Mouse (Mus musculus) CH12.LX (cell line): ENCODE measurements around the gene Adamtsl1. TPM values are rescaled to one million over a fixed set of nuclear protein-coding genes. Genes with fewer than 3 reads are reported as not detected.

Experiments used
- DNase-seq: peaks from one replicate; pipeline ENCODE4 v3.0.0-alpha.2; 2013; ENCODE audit errors: extremely low read depth
- H3K27ac ChIP-seq: 2 replicates; pipeline ENCODE4 v1.5.1; 2012; ENCODE audit warnings: low read depth, mild to moderate bottlenecking, control low read depth, moderate library complexity; ENCODE audit not compliant: insufficient read depth
- H3K27me3 ChIP-seq: replicated peaks from 2 replicates; pipeline ENCODE3; 2012; ENCODE audit warnings: inconsistent platforms
- H3K36me3 ChIP-seq, 2 experiments: replicated peaks in 1 of 2; 2 replicates each; pipeline versions ENCODE3 to v1.6.1; 2012; ENCODE audit warnings: inconsistent platforms in 1 of 2, low read length in 1 of 2, mild to moderate bottlenecking in 1 of 2, mixed read lengths in 1 of 2, moderate library complexity in 1 of 2; ENCODE audit not compliant: control insufficient read depth in 1 of 2, insufficient read depth in 1 of 2
- H3K4me1 ChIP-seq, 2 experiments: 2 replicates each; pipeline ENCODE4 v1.6.1; 2012; ENCODE audit warnings: inconsistent platforms in 1 of 2, moderate library complexity in 1 of 2; ENCODE audit not compliant: insufficient read depth in 2 of 2, control insufficient read depth in 1 of 2
- H3K4me2 ChIP-seq: 2 replicates; pipeline ENCODE4 v1.6.1; 2012; ENCODE audit warnings: low read depth, mild to moderate bottlenecking, control low read depth; ENCODE audit not compliant: poor library complexity, insufficient read depth, severe bottlenecking
- H3K4me3 ChIP-seq, 3 experiments: fragments of 150-350 bp in 1 of 3; sonication (generic) in 1 of 3; replicated peaks in 1 of 3; 2 replicates each; pipeline versions ENCODE3 to v1.5.1; 2011 to 2012; ENCODE audit warnings: low read depth in 2 of 3, low read length in 2 of 3, mild to moderate bottlenecking in 2 of 3, moderate library complexity in 2 of 3, control low read depth in 1 of 3, improper control_type of control experiment in 1 of 3, inconsistent platforms in 1 of 3, mixed read lengths in 1 of 3; ENCODE audit not compliant: poor library complexity in 1 of 3
- H3K79me2 ChIP-seq: replicated peaks from 2 replicates; pipeline ENCODE4 v1.6.1; 2012; ENCODE audit warnings: mild to moderate bottlenecking, moderate library complexity; ENCODE audit not compliant: control insufficient read depth, poor library complexity, insufficient read depth, severe bottlenecking; ENCODE audit errors: extremely low read depth
- H3K9ac ChIP-seq: 2 replicates; pipeline ENCODE4 v1.6.1; 2012; ENCODE audit warnings: low read depth, mild to moderate bottlenecking, control low read depth, moderate library complexity; ENCODE audit not compliant: insufficient read depth
- H3K9me3 ChIP-seq: replicated peaks from 2 replicates; pipeline ENCODE3; 2012; ENCODE audit warnings: low read length, inconsistent platforms, mixed read lengths
- CHD1 ChIP-seq: IDR thresholded peaks from 2 replicates; pipeline ENCODE4 v1.6.1; 2012; ENCODE audit warnings: low read depth, low read length, improper control_type of control experiment, inconsistent platforms
- CHD2 ChIP-seq: IDR thresholded peaks from 2 replicates; pipeline ENCODE4 v1.6.1; 2011; ENCODE audit warnings: low read length, improper control_type of control experiment
- CTCF ChIP-seq, 2 experiments: IDR thresholded peaks in 1 of 2; conservative IDR thresholded peaks in 1 of 2; 2 replicates each; pipeline ENCODE4 v1.5.1; 2011 to 2012; ENCODE audit warnings: low read depth in 2 of 2, low read length in 2 of 2, improper control_type of control experiment in 1 of 2, inconsistent platforms in 1 of 2, mild to moderate bottlenecking in 1 of 2, moderate library complexity in 1 of 2
- E2F4 ChIP-seq: IDR thresholded peaks from 2 replicates; pipeline ENCODE4 v1.6.1; 2011; ENCODE audit warnings: low read depth, low read length, improper control_type of control experiment; ENCODE audit not compliant: insufficient replicate concordance
- ELF1 ChIP-seq: IDR thresholded peaks from 2 replicates; pipeline ENCODE4 v1.6.1; 2014; ENCODE audit warnings: low read depth, mild to moderate bottlenecking, inconsistent platforms, low read length, improper control_type of control experiment
- EP300 ChIP-seq: IDR thresholded peaks from 2 replicates; pipeline ENCODE4 v1.6.1; 2011; ENCODE audit warnings: low read length, improper control_type of control experiment
- GABPA ChIP-seq: IDR thresholded peaks from 2 replicates; pipeline ENCODE4 v1.6.1; 2012; ENCODE audit warnings: low read depth, low read length, improper control_type of control experiment, inconsistent platforms; ENCODE audit not compliant: insufficient replicate concordance
- KAT2A ChIP-seq: IDR thresholded peaks from 2 replicates; pipeline ENCODE4 v1.6.1; 2012; ENCODE audit warnings: low read length, improper control_type of control experiment, inconsistent platforms; ENCODE audit not compliant: insufficient replicate concordance
- MAFK ChIP-seq: IDR thresholded peaks from 2 replicates; pipeline ENCODE4 v1.6.1; 2011; ENCODE audit warnings: low read length, improper control_type of control experiment; ENCODE audit not compliant: insufficient replicate concordance
- MAX ChIP-seq: IDR thresholded peaks from 2 replicates; pipeline ENCODE4 v1.6.1; 2011; ENCODE audit warnings: low read length, improper control_type of control experiment
- MAZ ChIP-seq: IDR thresholded peaks from 2 replicates; pipeline ENCODE4 v1.6.1; 2012; ENCODE audit warnings: low read depth, mild to moderate bottlenecking, inconsistent platforms, low read length, improper control_type of control experiment, moderate library complexity
- MEF2A ChIP-seq: IDR thresholded peaks from 2 replicates; pipeline ENCODE4 v1.6.1; 2014; ENCODE audit warnings: low read depth, mild to moderate bottlenecking, inconsistent platforms, low read length, improper control_type of control experiment, borderline replicate concordance
- MYC ChIP-seq: IDR thresholded peaks from 2 replicates; pipeline ENCODE4 v1.6.1; 2011; ENCODE audit warnings: low read depth, mild to moderate bottlenecking, improper control_type of control experiment, low read length
- NELFE ChIP-seq: IDR thresholded peaks from 2 replicates; pipeline ENCODE4 v1.6.1; 2011; ENCODE audit warnings: low read depth, low read length, improper control_type of control experiment
- NRF1 ChIP-seq: IDR thresholded peaks from 2 replicates; pipeline ENCODE4 v1.6.1; 2014; ENCODE audit warnings: low read depth, mild to moderate bottlenecking, inconsistent platforms, low read length, improper control_type of control experiment, moderate library complexity
- PAX5 ChIP-seq: IDR thresholded peaks from 2 replicates; pipeline ENCODE4 v1.6.1; 2012; ENCODE audit warnings: low read length, inconsistent platforms, mixed read lengths
- POLR2A ChIP-seq: IDR thresholded peaks from 2 replicates; pipeline ENCODE4 v1.6.1; 2011; ENCODE audit warnings: low read depth, mild to moderate bottlenecking, improper control_type of control experiment, low read length
- POLR2AphosphoS2 ChIP-seq: IDR thresholded peaks from 2 replicates; pipeline ENCODE4 v1.6.1; 2011; ENCODE audit warnings: low read depth, low read length, improper control_type of control experiment
- SIN3A ChIP-seq: IDR thresholded peaks from 2 replicates; pipeline ENCODE4 v1.6.1; 2012; ENCODE audit warnings: low read length, improper control_type of control experiment, inconsistent platforms
- SMC3 ChIP-seq: IDR thresholded peaks from 2 replicates; pipeline ENCODE4 v1.6.1; 2011; ENCODE audit warnings: low read depth, low read length, improper control_type of control experiment
- TBP ChIP-seq: conservative IDR thresholded peaks from 2 replicates; pipeline ENCODE4 v1.6.1; 2011; ENCODE audit warnings: low read depth, low read length, improper control_type of control experiment
- USF1 ChIP-seq: IDR thresholded peaks from 2 replicates; pipeline ENCODE4 v1.6.1; 2014; ENCODE audit warnings: low read depth, mild to moderate bottlenecking, inconsistent platforms, low read length, improper control_type of control experiment
- USF2 ChIP-seq: conservative IDR thresholded peaks from 2 replicates; pipeline ENCODE4 v1.6.1; 2011; ENCODE audit warnings: low read depth, low read length, improper control_type of control experiment
- ZC3H11A ChIP-seq: IDR thresholded peaks from 2 replicates; pipeline ENCODE4 v1.6.1; 2012; ENCODE audit warnings: low read depth, mild to moderate bottlenecking, inconsistent platforms, low read length, improper control_type of control experiment
- ZKSCAN1 ChIP-seq: IDR thresholded peaks from 2 replicates; pipeline ENCODE4 v1.6.1; 2012; ENCODE audit warnings: low read depth, inconsistent platforms, low read length, improper control_type of control experiment, borderline replicate concordance
- ZNF384 ChIP-seq: IDR thresholded peaks from 2 replicates; pipeline ENCODE4 v1.6.1; 2012; ENCODE audit warnings: low read depth, low read length, improper control_type of control experiment, inconsistent platforms
- dilution Hi-C: fragments of 300-500 bp; cut with MboI; formaldehyde crosslinking; loops from 2 replicates; pipeline ENCODE4 v1.14.3; 2020; ENCODE audit warnings: low sequenced_read_pairs; ENCODE audit not compliant: extremely low pct_unique_long_range_greater_than_20kb, extremely low pct_ligation_motif_present
- in situ Hi-C: fragments of 300-500 bp; cut with MboI; formaldehyde crosslinking; loops from 3 replicates; pipeline ENCODE4 v1.14.3; 2019; ENCODE audit warnings: low sequenced_read_pairs, low pct_ligation_motif_present, low pct_unique_long_range_greater_than_20kb, mixed read lengths
- polyA plus RNA-seq: library from polyadenylated mRNA; unstranded; fragments of >175 nt; gene quantifications from 2 replicates; pipeline ENCODE4 v1.2.1, GENCODE M21; 2012; ENCODE audit warnings: low read depth; ENCODE audit not compliant: insufficient read length
- total RNA-seq, 2 experiments: library from RNA; depleted of rRNA; stranded (reverse); fragments of 300-350 nt in 1 of 2; fragments of >200 nt in 1 of 2; gene quantifications; 2 replicates each; pipeline ENCODE4 v1.2.3; 2012 to 2014

Adamtsl1 gene
- total and polyA plus RNA-seq, 3 experiments = not detected

DNA sequence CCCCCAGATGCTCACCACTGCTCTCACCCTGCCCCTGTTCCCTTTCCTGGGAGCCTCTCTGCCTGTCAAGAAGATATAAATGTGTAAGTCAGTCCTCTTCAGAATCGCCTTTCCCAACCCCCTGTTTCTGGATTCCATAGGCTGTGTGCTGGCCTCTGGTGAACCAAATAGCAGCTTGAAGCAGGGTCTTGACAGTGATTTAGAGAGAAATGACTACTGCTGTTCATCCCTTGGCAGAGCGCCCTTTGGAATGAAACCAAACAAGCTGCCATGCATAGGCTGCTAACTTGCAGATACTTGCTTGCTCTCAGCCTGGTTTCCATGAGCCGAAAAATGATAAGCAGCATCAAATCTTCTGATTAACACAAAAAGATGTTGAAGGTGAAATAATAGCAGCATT, 610.4 kb downstream of the Adamtsl1 start:
- no peaks in the 10 kb centered on the region for H3K36me3 ChIP-seq
- no peak for DNase-seq
- H3K9ac ChIP-seq = no peak overlapping the region
- no peaks in the 10 kb centered on the region for H3K79me2 ChIP-seq
- H3K4me2 ChIP-seq = no peak overlapping the region
- H3K27me3 ChIP-seq = no peaks in the 10 kb centered on the region
- no peak overlapping the region for H3K27ac ChIP-seq
- in situ Hi-C loops = no loop called here
- no peaks in the 10 kb centered on the region for H3K9me3 ChIP-seq
- dilution Hi-C loops = no loop called here
- TF ChIP-seq NRF1 (no peak), MYC (no peak), TBP (no peak), ZKSCAN1 (no peak), CHD2 (no peak), MAFK (no peak), MAZ (no peak), SMC3 (no peak), MAX (no peak)
- no peak overlapping the region for H3K4me3 ChIP-seq
- no peaks in the 10 kb centered on the region for H3K4me1 ChIP-seq

DNA sequence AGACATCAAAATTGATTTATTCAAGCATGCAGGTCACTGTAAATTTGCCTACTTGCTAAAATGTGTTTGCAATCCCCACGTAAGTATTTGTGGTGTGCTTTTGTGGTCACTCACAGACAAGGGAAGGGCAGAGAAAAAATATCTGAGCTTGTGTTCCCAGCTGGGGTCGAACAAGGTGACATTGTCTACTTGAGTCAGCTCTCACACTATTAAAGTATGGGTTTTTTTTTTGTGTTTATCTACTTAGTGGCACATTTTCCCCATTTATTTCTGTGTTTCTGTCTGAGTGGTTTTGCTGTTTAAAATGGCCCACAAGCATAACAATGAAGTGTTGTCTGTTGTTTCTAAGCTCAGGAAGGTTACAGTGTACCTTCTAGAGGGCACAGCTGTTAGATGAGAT, 612.7 kb downstream of the Adamtsl1 start:
- H3K4me1 ChIP-seq = no peaks in the 10 kb centered on the region
- H3K4me3 ChIP-seq = no peak overlapping the region
- no peaks in the 10 kb centered on the region for H3K36me3 ChIP-seq
- no peaks in the 10 kb centered on the region for H3K9me3 ChIP-seq
- no peak overlapping the region for H3K27ac ChIP-seq
- DNase-seq = no peak
- no peak overlapping the region for H3K9ac ChIP-seq
- in situ Hi-C loops (no loop called here), dilution Hi-C loops (no loop called here)
- TF ChIP-seq MAZ (no peak), CHD1 (no peak), NELFE (no peak), ZC3H11A (no peak), MEF2A (no peak), GABPA (no peak), USF2 (no peak), E2F4 (no peak)
- TF ChIP-seq, all 38 proteins: peak for 0
- Histone ChIP-seq H3K79me2 (no peaks in the 10 kb centered on the region), H3K27me3 (no peaks in the 10 kb centered on the region), H3K4me2 (no peak overlapping the region)

DNA sequence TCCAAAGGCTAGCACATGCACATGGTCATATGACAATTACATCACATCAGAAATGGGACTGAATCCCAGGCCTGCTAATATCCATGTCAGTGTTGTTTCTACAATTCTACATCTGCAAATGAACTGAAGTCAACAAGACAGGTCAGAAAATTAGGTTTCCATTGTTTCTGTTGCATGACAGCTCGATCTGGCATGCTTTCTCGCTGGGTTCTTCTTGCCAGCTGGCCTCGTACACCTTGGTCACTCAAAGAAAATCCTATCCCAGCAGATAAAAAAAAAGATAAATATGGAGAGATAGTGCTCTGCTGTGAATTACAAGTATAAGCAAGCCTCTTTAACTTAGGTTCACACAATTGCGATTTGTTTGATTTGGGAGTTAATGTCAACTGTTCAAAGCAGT, 644.6 kb downstream of the Adamtsl1 start:
- Histone ChIP-seq H3K27me3 (no peaks in the 10 kb centered on the region), H3K79me2 (no peaks in the 10 kb centered on the region), H3K27ac (no peak overlapping the region), H3K9me3 (peaks cover 3% of the 10 kb centered on the region), H3K4me1 (no peaks in the 10 kb centered on the region), H3K36me3 (no peaks in the 10 kb centered on the region), H3K4me2 (no peak overlapping the region), H3K9ac (no peak overlapping the region)
- dilution Hi-C loops (no loop called here), in situ Hi-C loops (no loop called here)
- DNase-seq = no peak
- TF ChIP-seq CHD2 = no peak
- TF ChIP-seq ELF1 = no peak
- no peak for TF ChIP-seq PAX5
- no peak for TF ChIP-seq CTCF (conservative IDR thresholded peaks at IDR 0.05 in 1 of 2, IDR thresholded peaks at IDR 0.05 in 1 of 2; ENCODE audit: low read depth in 2 of 2, low read length in 2 of 2)
- no peak for TF ChIP-seq POLR2A
- TF ChIP-seq USF1 = no peak
- no peak for TF ChIP-seq EP300
- no peak for TF ChIP-seq USF2
- no peak for TF ChIP-seq KAT2A
- no peak for TF ChIP-seq ZNF384
- TF ChIP-seq MYC = no peak
- no peak for TF ChIP-seq POLR2AphosphoS2
- TF ChIP-seq SIN3A = no peak
- TF ChIP-seq, all 38 proteins: peak for 0
- H3K4me3 ChIP-seq = no peak overlapping the region
